Mouse (Mus musculus): ENCODE results near the gene Ppp1r3f. TPM values are rescaled to one million over a fixed set of nuclear protein-coding genes. Genes with fewer than 3 reads are reported as not detected.

Gene Ppp1r3f
- polyA plus RNA-seq, 1 experiment, result not detected

GRCm38 (mm10) chrX:7571565-7572136 lies 2.4 kb downstream of the Ppp1r3f start:
- WGBS, result 64% methylated on average over 9 of the region's 9 CpGs
- TF ChIP-seq CTCF (IDR thresholded peaks at IDR 0.05; ENCODE audit: control insufficient read depth, insufficient read depth, low read length) (no peak), POLR2A (IDR thresholded peaks at IDR 0.05; ENCODE audit: borderline replicate concordance, control insufficient read depth, low read depth, low read length) (no peak)

GRCm38 (mm10) chrX:7570481-7571175 lies 3.5 kb downstream of the Ppp1r3f start:
- Histone ChIP-seq H3K27ac (ENCODE audit: control insufficient read depth, insufficient read depth, low read depth, low read length, poor library complexity) (no peak overlapping the region), H3K4me3 (replicated peaks; ENCODE audit: control insufficient read depth, low read depth, low read length) (no peak overlapping the region), H3K4me1 (ENCODE audit: control insufficient read depth, insufficient read depth, low read length) (no peaks in the 10 kb centered on the region; the same call in none of the 2 replicates)
- TF ChIP-seq CTCF (IDR thresholded peaks at IDR 0.05; ENCODE audit: control insufficient read depth, insufficient read depth, low read length) (no peak), POLR2A (IDR thresholded peaks at IDR 0.05; ENCODE audit: borderline replicate concordance, control insufficient read depth, low read depth, low read length) (no peak)
- 37% methylated on average over 7 of the region's 7 CpGs for WGBS

More at GRCm38 (mm10) chrX:7571565-7572136, 2.4 kb downstream of the Ppp1r3f start:
- no peak overlapping the region for H3K4me3 ChIP-seq (replicated peaks; ENCODE audit: control insufficient read depth, low read depth, low read length)
- no peak overlapping the region for H3K27ac ChIP-seq (ENCODE audit: control insufficient read depth, insufficient read depth, low read depth, low read length, poor library complexity)
- H3K4me1 ChIP-seq (ENCODE audit: control insufficient read depth, insufficient read depth, low read length), result no peaks in the 10 kb centered on the region; the same call in none of the 2 replicates

GRCm38 (mm10) chrX:7567491-7567890 lies 6.6 kb downstream of the Ppp1r3f start:
- no peak overlapping the region for H3K4me3 ChIP-seq (replicated peaks; ENCODE audit: control insufficient read depth, low read depth, low read length)
- TF ChIP-seq CTCF (IDR thresholded peaks at IDR 0.05; ENCODE audit: control insufficient read depth, insufficient read depth, low read length) (no peak), POLR2A (IDR thresholded peaks at IDR 0.05; ENCODE audit: borderline replicate concordance, control insufficient read depth, low read depth, low read length) (no peak)
- H3K27ac ChIP-seq (ENCODE audit: control insufficient read depth, insufficient read depth, low read depth, low read length, poor library complexity), result no peak overlapping the region
- whole genome bisulfite sequencing, result 72% methylated on average over 9 of the region's 9 CpGs
- no peaks in the 10 kb centered on the region; the same call in 1 of the 2 replicates for H3K4me1 ChIP-seq (ENCODE audit: control insufficient read depth, insufficient read depth, low read length)

GRCm38 (mm10) chrX:7566352-7566751 lies 7.7 kb downstream of the Ppp1r3f start:
- no peak overlapping the region for H3K27ac ChIP-seq (ENCODE audit: control insufficient read depth, insufficient read depth, low read depth, low read length, poor library complexity)
- WGBS, result 38% methylated on average over 6 of the region's 6 CpGs
- no peak for TF ChIP-seq CTCF (IDR thresholded peaks at IDR 0.05; ENCODE audit: control insufficient read depth, insufficient read depth, low read length)
- no peak for TF ChIP-seq POLR2A (IDR thresholded peaks at IDR 0.05; ENCODE audit: borderline replicate concordance, control insufficient read depth, low read depth, low read length)
- H3K4me1 ChIP-seq (ENCODE audit: control insufficient read depth, insufficient read depth, low read length), result no peaks in the 10 kb centered on the region
- H3K4me3 ChIP-seq (replicated peaks; ENCODE audit: control insufficient read depth, low read depth, low read length), result no peak overlapping the region

- WGBS, result 3% methylated on average over 2 of the region's 2 CpGs
- no peak for TF ChIP-seq CTCF (IDR thresholded peaks at IDR 0.05; ENCODE audit: control insufficient read depth, insufficient read depth, low read length)
- TF ChIP-seq POLR2A (IDR thresholded peaks at IDR 0.05; ENCODE audit: borderline replicate concordance, control insufficient read depth, low read depth, low read length), result no peak
- Histone ChIP-seq H3K27ac (ENCODE audit: control insufficient read depth, insufficient read depth, low read depth, low read length, poor library complexity) (no peak overlapping the region), H3K4me3 (replicated peaks; ENCODE audit: control insufficient read depth, low read depth, low read length) (no peak overlapping the region), H3K4me1 (ENCODE audit: control insufficient read depth, insufficient read depth, low read length) (no peaks in the 10 kb centered on the region)
Measured at GRCm38 (mm10) chrX:7563076-7563475, 11.0 kb downstream of the Ppp1r3f start.

- Histone ChIP-seq H3K4me3 (replicated peaks; ENCODE audit: control insufficient read depth, low read depth, low read length) (no peak overlapping the region), H3K27ac (ENCODE audit: control insufficient read depth, insufficient read depth, low read depth, low read length, poor library complexity) (no peak overlapping the region), H3K4me1 (ENCODE audit: control insufficient read depth, insufficient read depth, low read length) (no peaks in the 10 kb centered on the region; the same call in 1 of the 2 replicates)
- TF ChIP-seq CTCF (IDR thresholded peaks at IDR 0.05; ENCODE audit: control insufficient read depth, insufficient read depth, low read length) (no peak), POLR2A (IDR thresholded peaks at IDR 0.05; ENCODE audit: borderline replicate concordance, control insufficient read depth, low read depth, low read length) (no peak)
- WGBS, result 89% methylated on average over 4 of the region's 4 CpGs
Measured at GRCm38 (mm10) chrX:7553474-7553873, 20.6 kb downstream of the Ppp1r3f start.

- no peak overlapping the region for H3K27ac ChIP-seq (ENCODE audit: control insufficient read depth, insufficient read depth, low read depth, low read length, poor library complexity)
- no peak overlapping the region for H3K4me3 ChIP-seq (replicated peaks; ENCODE audit: control insufficient read depth, low read depth, low read length)
- no peak for TF ChIP-seq POLR2A (IDR thresholded peaks at IDR 0.05; ENCODE audit: borderline replicate concordance, control insufficient read depth, low read depth, low read length)
- no peak for TF ChIP-seq CTCF (IDR thresholded peaks at IDR 0.05; ENCODE audit: control insufficient read depth, insufficient read depth, low read length)
- H3K4me1 ChIP-seq (ENCODE audit: control insufficient read depth, insufficient read depth, low read length), result no peaks in the 10 kb centered on the region
- WGBS, result 73% methylated on average over 3 of the region's 3 CpGs
Measured at GRCm38 (mm10) chrX:7524961-7525360, 49.1 kb downstream of the Ppp1r3f start.

Other genes with a start within 250 kb of the Ppp1r3f start
- 1.0 TPM in 1 of 2 replicates, not detected in the other for gene Usp27x, start 198.5 kb downstream of the Ppp1r3f start, polyA plus RNA-seq (2011; ENCODE audit: insufficient read depth, insufficient read length, low replicate concordance, missing spikeins)
- 1.2 TPM in 1 of 2 replicates, not detected in the other for gene Foxp3, start 639 bp downstream of the Ppp1r3f start, polyA plus RNA-seq (2011; ENCODE audit: insufficient read depth, insufficient read length, low replicate concordance, missing spikeins)
- gene Ccdc22, start 31.2 kb upstream of the Ppp1r3f start, polyA plus RNA-seq (2011; ENCODE audit: insufficient read depth, insufficient read length, low replicate concordance, missing spikeins), result 28.7 and 37.0 TPM in 2 replicates
- gene Cacna1f, start 32.8 kb upstream of the Ppp1r3f start, polyA plus RNA-seq (2011; ENCODE audit: insufficient read depth, insufficient read length, low replicate concordance, missing spikeins), result 0.22 and 0.32 TPM in 2 replicates
- gene Syp, start 64.2 kb upstream of the Ppp1r3f start, polyA plus RNA-seq (2011; ENCODE audit: insufficient read depth, insufficient read length, low replicate concordance, missing spikeins), result 0.50 and 1.9 TPM in 2 replicates
- 10.7 and 22.4 TPM in 2 replicates for gene Prickle3, start 83.0 kb upstream of the Ppp1r3f start, polyA plus RNA-seq (2011; ENCODE audit: insufficient read depth, insufficient read length, low replicate concordance, missing spikeins)
- 5.3 and 33.2 TPM in 2 replicates for gene Plp2, start 97.1 kb upstream of the Ppp1r3f start, polyA plus RNA-seq (2011; ENCODE audit: insufficient read depth, insufficient read length, low replicate concordance, missing spikeins)
- gene Magix, start 107.0 kb upstream of the Ppp1r3f start, polyA plus RNA-seq (2011; ENCODE audit: insufficient read depth, insufficient read length, low replicate concordance, missing spikeins), result not detected in 2 replicates
- 17.6 and 19.1 TPM in 2 replicates for gene Gpkow, start 122.8 kb upstream of the Ppp1r3f start, polyA plus RNA-seq (2011; ENCODE audit: insufficient read depth, insufficient read length, low replicate concordance, missing spikeins)
- 54.7 and 91.1 TPM in 2 replicates for gene Wdr45, start 140.1 kb upstream of the Ppp1r3f start, polyA plus RNA-seq (2011; ENCODE audit: insufficient read depth, insufficient read length, low replicate concordance, missing spikeins)
- gene Gm45208, start 148.0 kb upstream of the Ppp1r3f start, polyA plus RNA-seq (2011; ENCODE audit: insufficient read depth, insufficient read length, low replicate concordance, missing spikeins), result not detected in 2 replicates
- 3.9 and 9.5 TPM in 2 replicates for gene Praf2, start 154.2 kb upstream of the Ppp1r3f start, polyA plus RNA-seq (2011; ENCODE audit: insufficient read depth, insufficient read length, low replicate concordance, missing spikeins)
- 0.36 and 1.4 TPM in 2 replicates for gene Ccdc120, start 176.6 kb upstream of the Ppp1r3f start, polyA plus RNA-seq (2011; ENCODE audit: insufficient read depth, insufficient read length, low replicate concordance, missing spikeins)
- 15.5 and 22.3 TPM in 2 replicates for gene Tfe3, start 188.3 kb upstream of the Ppp1r3f start, polyA plus RNA-seq (2011; ENCODE audit: insufficient read depth, insufficient read length, low replicate concordance, missing spikeins)
- 95.0 and 184 TPM in 2 replicates for gene Gripap1, start 215.5 kb upstream of the Ppp1r3f start, polyA plus RNA-seq (2011; ENCODE audit: insufficient read depth, insufficient read length, low replicate concordance, missing spikeins)
- 2.2 and 4.8 TPM in 2 replicates for gene Kcnd1, start 248.0 kb upstream of the Ppp1r3f start, polyA plus RNA-seq (2011; ENCODE audit: insufficient read depth, insufficient read length, low replicate concordance, missing spikeins)

All from bone marrow, adult 2 months (tissue).